In genomic region chr7:130796786-130797185, GRCm38 (mm10) we compare ENCODE assay signal across 15 mouse cellular contexts. TPM values are rescaled to one million over a fixed set of nuclear protein-coding genes. Genes with fewer than 3 reads are reported as not detected.
DNase-seq lines count a peak whose midpoint lies in the region; ATAC-seq and TF ChIP-seq lines count a peak whose summit lies in the region.
"Had no signal": no experiment of that assay in that cellular context is flagged by ENCODE, and none has a peak within 500 bp of the region (broad histone marks: within the 10 kb centered on the region; RNA-seq: fewer than 3 reads in every experiment).

No protein-coding gene starts in this region.

- H3K4me1 ChIP-seq in hindbrain, embryonic 11.5 days (replicated peaks; ENCODE audit: control insufficient read depth, insufficient read depth, low read length): no peaks in the 10 kb centered on the region
- H3K4me1 ChIP-seq in hindbrain, embryonic 16.5 days (ENCODE audit: control insufficient read depth, insufficient read depth, low read depth, low read length): no peaks in the 10 kb centered on the region
- H3K4me1 ChIP-seq in thymus, adult 2 months (replicated peaks; ENCODE audit: control insufficient read depth, insufficient read depth, low read length): peaks cover 4% of the 10 kb centered on the region
- H3K4me1 ChIP-seq in liver, postnatal 0 days (ENCODE audit: insufficient read depth): peaks cover 18% of the 10 kb centered on the region
- H3K4me1 ChIP-seq: megakaryocyte, embryonic 14.5 days had no signal

- no peak for ATAC-seq in hindbrain, embryonic 11.5 days (ENCODE audit: low FRiP score)
- ATAC-seq in hindbrain, embryonic 16.5 days: no peak
- no peak for ATAC-seq in liver, postnatal 0 days

- H3K9ac ChIP-seq in hindbrain, embryonic 11.5 days (ENCODE audit: low read depth, low read length): no peak overlapping the region
- H3K9ac ChIP-seq in hindbrain, embryonic 16.5 days (ENCODE audit: low read depth, low read length): no peak overlapping the region
- no peak overlapping the region for H3K9ac ChIP-seq in liver, postnatal 0 days (replicated peaks)
- H3K9ac ChIP-seq: limb, embryonic 12.5 days had no signal

- H3K9me3 ChIP-seq in hindbrain, embryonic 11.5 days (ENCODE audit: control insufficient read depth, low read length): no peaks in the 10 kb centered on the region
- no peaks in the 10 kb centered on the region for H3K9me3 ChIP-seq in hindbrain, embryonic 16.5 days (ENCODE audit: control insufficient read depth, low read length)
- H3K9me3 ChIP-seq in liver, postnatal 0 days (ENCODE audit: low read length): no peaks in the 10 kb centered on the region
- H3K9me3 ChIP-seq: hindbrain, embryonic 10.5 days; limb, embryonic 12.5 days; megakaryocyte, embryonic 14.5 days had no signal

- TF ChIP-seq EP300 in liver, postnatal 0 days (IDR thresholded peaks at IDR 0.05; ENCODE audit: low read depth): no peak

- DNase-seq in hindbrain, embryonic 11.5 days (ENCODE audit: low spot score): peak; percentile 9
- DNase-seq in thymus, adult 2 months: peak; percentile 24
- no peak for DNase-seq in thymus, adult 18-20 months
- no peak for DNase-seq in liver, postnatal 0 days
- peak; percentile 69 for DNase-seq in thymus, postnatal 4 days
- DNase-seq in kidney, adult 8-10 months: no peak
- no peak for DNase-seq in gastrocnemius, postnatal 25 days
- DNase-seq: cerebellum, postnatal 14 days; gastrocnemius, postnatal 14 days had no signal

- no peak overlapping the region for H3K4me2 ChIP-seq in hindbrain, embryonic 11.5 days (replicated peaks; ENCODE audit: low read depth, low read length)
- no peak overlapping the region for H3K4me2 ChIP-seq in hindbrain, embryonic 16.5 days (ENCODE audit: low read length)
- no peak overlapping the region for H3K4me2 ChIP-seq in liver, postnatal 0 days (ENCODE audit: low read depth, low read length)
- H3K4me2 ChIP-seq: limb, embryonic 12.5 days had no signal

- no peaks in the 10 kb centered on the region for H3K36me3 ChIP-seq in hindbrain, embryonic 11.5 days (ENCODE audit: control insufficient read depth, insufficient read depth, low read length)
- no peaks in the 10 kb centered on the region for H3K36me3 ChIP-seq in hindbrain, embryonic 16.5 days (ENCODE audit: control insufficient read depth, insufficient read depth, low read length)
- no peaks in the 10 kb centered on the region for H3K36me3 ChIP-seq in thymus, adult 2 months (ENCODE audit: control insufficient read depth, insufficient read depth, low read length)
- no peaks in the 10 kb centered on the region for H3K36me3 ChIP-seq in liver, postnatal 0 days (replicated peaks; ENCODE audit: insufficient read depth, low read length)
- H3K36me3 ChIP-seq: hindbrain, embryonic 10.5 days; limb, embryonic 12.5 days had no signal

- no peak for TF ChIP-seq POLR2A in thymus, adult 2 months (IDR thresholded peaks at IDR 0.05; ENCODE audit: control insufficient read depth, extremely low read depth, insufficient read depth, low read length, poor library complexity)

- H3K27me3 ChIP-seq in hindbrain, embryonic 11.5 days (ENCODE audit: control insufficient read depth, insufficient read depth, low read length): no peaks in the 10 kb centered on the region
- no peaks in the 10 kb centered on the region for H3K27me3 ChIP-seq in hindbrain, embryonic 16.5 days (replicated peaks; ENCODE audit: control insufficient read depth, insufficient read depth, low read length)
- no peaks in the 10 kb centered on the region for H3K27me3 ChIP-seq in thymus, adult 2 months (ENCODE audit: control insufficient read depth, insufficient read depth, low read length)
- H3K27me3 ChIP-seq in liver, postnatal 0 days (ENCODE audit: insufficient read depth, low read length): no peaks in the 10 kb centered on the region
- H3K27me3 ChIP-seq: limb, embryonic 12.5 days had no signal

- H3K27ac ChIP-seq in hindbrain, embryonic 11.5 days (ENCODE audit: low read depth, low read length): no peak overlapping the region
- H3K27ac ChIP-seq in hindbrain, embryonic 16.5 days (ENCODE audit: low read depth, low read length): no peak overlapping the region
- no peak overlapping the region for H3K27ac ChIP-seq in thymus, adult 2 months (ENCODE audit: control insufficient read depth, insufficient read depth, low read length)
- no peak overlapping the region for H3K27ac ChIP-seq in liver, postnatal 0 days (ENCODE audit: low read depth)
- H3K27ac ChIP-seq: hindbrain, embryonic 10.5 days; limb, embryonic 12.5 days had no signal

- no peak for TF ChIP-seq CTCF in thymus, adult 2 months (IDR thresholded peaks at IDR 0.05; ENCODE audit: borderline replicate concordance, control insufficient read depth, extremely low read depth, insufficient read depth, low read length, poor library complexity)
- TF ChIP-seq CTCF in liver, postnatal 0 days (IDR thresholded peaks at IDR 0.05; ENCODE audit: low read depth): peak; percentile 48

- no peak overlapping the region for H3K4me3 ChIP-seq in hindbrain, embryonic 11.5 days (ENCODE audit: low read depth, low read length)
- H3K4me3 ChIP-seq in hindbrain, embryonic 16.5 days (ENCODE audit: low read length): no peak overlapping the region
- no peak overlapping the region for H3K4me3 ChIP-seq in thymus, adult 2 months (ENCODE audit: control insufficient read depth, insufficient read depth, low read length)
- H3K4me3 ChIP-seq in liver, postnatal 0 days (ENCODE audit: low read depth, low read length): no peak overlapping the region
- H3K4me3 ChIP-seq: hindbrain, embryonic 10.5 days; limb, embryonic 12.5 days; megakaryocyte, embryonic 14.5 days had no signal

- WGBS in hindbrain, embryonic 11.5 days: 62% methylated on average over 8 of the region's 8 CpGs
- 77% methylated on average over 8 of the region's 8 CpGs for WGBS in hindbrain, embryonic 16.5 days
- WGBS in thymus, adult 2 months: 75% methylated on average over 8 of the region's 8 CpGs
- 61% methylated on average over 8 of the region's 8 CpGs for WGBS in liver, postnatal 0 days (ENCODE audit: insufficient replicate concordance)

RNA-seq across cellular contexts. Expression of gene Btbd16, which starts 22.9 kb away (rescaled TPM):
- 0.08 TPM in 1 of 2 replicates, not detected in the other for polyA plus RNA-seq in hindbrain, embryonic 11.5 days (2014; fragmentation: Nextera tagmentation; extraction: Ambion mirVana)
- polyA plus RNA-seq in hindbrain, embryonic 16.5 days (2015; fragmentation: Nextera tagmentation; extraction: Ambion mirVana): not detected in 2 replicates
- polyA plus RNA-seq in thymus, adult 2 months (2012; rRNA removed): 0.13 and 0.15 TPM in 2 replicates
- 0.38 and 0.52 TPM in 2 replicates for polyA plus RNA-seq in liver, postnatal 0 days (2015; fragmentation: Nextera tagmentation; extraction: Ambion mirVana)
- total RNA-seq in gastrocnemius, postnatal 25 days (2021): under 1 TPM in 1 of 2 experiments, not detected in 1; 0.24 TPM
- polyA plus RNA-seq: C2C12; hindbrain, embryonic 10.5 days; limb, embryonic 12.5 days; neural tube, embryonic 14.5 days had no signal

Comparison
In these comparisons a context has a peak if more than half of its experiments do, and no peak if none do; other contexts are left out.
1. DNase-seq: peak in hindbrain, embryonic 11.5 days (single experiment), thymus, adult 2 months (single experiment) and thymus, postnatal 4 days (single experiment); none in thymus, adult 18-20 months (0 of 2), liver, postnatal 0 days (single experiment), kidney, adult 8-10 months (0 of 2) and gastrocnemius, postnatal 25 days (single experiment).